In genomic region chr2:156842711-156843110, GRCm38 (mm10) we compare ENCODE assay signal across 10 mouse cellular contexts. TPM values are rescaled to one million over a fixed set of nuclear protein-coding genes. Genes with fewer than 3 reads are reported as not detected.
A peak's percentile ranks its signal among the peaks of the same experiment; 100 is the strongest.
DNase-seq lines count a peak whose midpoint lies in the region; ATAC-seq and TF ChIP-seq lines count a peak whose summit lies in the region.
"Had no signal": no experiment of that assay in that cellular context is flagged by ENCODE, and none has a peak within 500 bp of the region (broad histone marks: within the 10 kb centered on the region; RNA-seq: fewer than 3 reads in every experiment).

No protein-coding gene starts in this region.

- H3K9me3 ChIP-seq in heart, embryonic 16.5 days (replicated peaks; ENCODE audit: control insufficient read depth, low read length), result no peaks in the 10 kb centered on the region
- H3K9me3 ChIP-seq in embryonic facial prominence, embryonic 10.5 days, result no peaks in the 10 kb centered on the region
- no peaks in the 10 kb centered on the region for H3K9me3 ChIP-seq in intestine, embryonic 14.5 days (ENCODE audit: control insufficient read depth, low read length)
- H3K9me3 ChIP-seq in midbrain, postnatal 0 days (ENCODE audit: low read length), result no peaks in the 10 kb centered on the region

- no peak for DNase-seq in heart, postnatal 10 days
- DNase-seq in embryonic facial prominence, embryonic 10.5 days (ENCODE audit: low spot score), result peak; percentile 58
- DNase-seq in intestine, embryonic 14.5 days (ENCODE audit: low spot score), result no peak
- DNase-seq in midbrain, postnatal 0 days (ENCODE audit: low spot score), result no peak
- no peak for DNase-seq in natural killer cell, adult 2 months (ENCODE audit: low spot score in 2 of 2)
- DNase-seq in urinary bladder, postnatal 14 days (ENCODE audit: low spot score), result no peak
- DNase-seq in cerebellum, adult 11-12 months, result no peak
- DNase-seq: cerebellum, adult 9-10 months; thymus, postnatal 36 days had no signal

- no peak for TF ChIP-seq CTCF in midbrain, postnatal 0 days (IDR thresholded peaks at IDR 0.05)

- ATAC-seq in heart, embryonic 16.5 days (replicated peaks; ENCODE audit: extremely low read depth, insufficient read depth, low FRiP score), result no peak
- ATAC-seq in intestine, embryonic 14.5 days (replicated peaks; ENCODE audit: low FRiP score, low TSS enrichment, low read depth), result no peak
- no peak for ATAC-seq in midbrain, postnatal 0 days (ENCODE audit: low FRiP score)

- intact Hi-C loops in heart, postnatal 10 days (cut with DNase I), result loop anchor here (5.0 kb wide), 1 partner anchor 120 kb away; no protein-coding TSS in a partner anchor

- H3K36me3 ChIP-seq in heart, embryonic 16.5 days (ENCODE audit: control insufficient read depth, insufficient read depth), result peaks cover 7% of the 10 kb centered on the region
- peaks cover 41% of the 10 kb centered on the region for H3K36me3 ChIP-seq in embryonic facial prominence, embryonic 10.5 days (replicated peaks)
- H3K36me3 ChIP-seq in intestine, embryonic 14.5 days (ENCODE audit: control insufficient read depth, insufficient read depth, low read length), result peaks cover 29% of the 10 kb centered on the region
- H3K36me3 ChIP-seq in midbrain, postnatal 0 days (ENCODE audit: insufficient read depth, low read length), result no peaks in the 10 kb centered on the region

- peak overlapping the region; percentile 91 for H3K4me2 ChIP-seq in heart, embryonic 16.5 days (ENCODE audit: low read depth, low read length)
- H3K4me2 ChIP-seq in intestine, embryonic 14.5 days (ENCODE audit: low read length), result peak overlapping the region; percentile 80
- 0 out of 2 replicates have a peak overlapping the region, but pooled peaks have one; percentile 9 for H3K4me2 ChIP-seq in midbrain, postnatal 0 days (ENCODE audit: low read depth, low read length, poor library complexity, severe bottlenecking)

- peaks cover 47% of the 10 kb centered on the region for H3K4me1 ChIP-seq in heart, embryonic 16.5 days (ENCODE audit: control insufficient read depth, insufficient read depth, low read length)
- H3K4me1 ChIP-seq in embryonic facial prominence, embryonic 10.5 days, result peaks cover 68% of the 10 kb centered on the region
- peaks cover 55% of the 10 kb centered on the region for H3K4me1 ChIP-seq in intestine, embryonic 14.5 days (replicated peaks; ENCODE audit: control insufficient read depth, insufficient read depth, low read length)
- H3K4me1 ChIP-seq in midbrain, postnatal 0 days (ENCODE audit: insufficient read depth, low read length), result peaks cover 7% of the 10 kb centered on the region; the same call in 1 of the 2 replicates

- H3K9ac ChIP-seq in heart, embryonic 16.5 days (ENCODE audit: low read length), result peak overlapping the region; percentile 96
- peak overlapping the region; percentile 97 for H3K9ac ChIP-seq in intestine, embryonic 14.5 days (ENCODE audit: low read length)
- H3K9ac ChIP-seq in midbrain, postnatal 0 days (replicated peaks; ENCODE audit: low read length, poor library complexity, severe bottlenecking), result no peak overlapping the region

- no peaks in the 10 kb centered on the region for H3K27me3 ChIP-seq in heart, embryonic 16.5 days (ENCODE audit: control insufficient read depth, insufficient read depth, low read length)
- no peaks in the 10 kb centered on the region for H3K27me3 ChIP-seq in embryonic facial prominence, embryonic 10.5 days (replicated peaks; ENCODE audit: low read depth, poor library complexity, severe bottlenecking)
- no peaks in the 10 kb centered on the region for H3K27me3 ChIP-seq in intestine, embryonic 14.5 days (replicated peaks; ENCODE audit: control insufficient read depth, insufficient read depth, low read length)
- H3K27me3 ChIP-seq in midbrain, postnatal 0 days (ENCODE audit: insufficient read depth, low read length), result peaks cover 22% of the 10 kb centered on the region

- H3K27ac ChIP-seq in heart, embryonic 16.5 days (ENCODE audit: low read length), result no peak overlapping the region; the same call in 1 of the 2 replicates
- peak overlapping the region; percentile 99 for H3K27ac ChIP-seq in embryonic facial prominence, embryonic 10.5 days (replicated peaks)
- H3K27ac ChIP-seq in intestine, embryonic 14.5 days (ENCODE audit: low read depth), result peak overlapping the region; percentile 96; the same call in 1 of the 2 replicates
- H3K27ac ChIP-seq in midbrain, postnatal 0 days (ENCODE audit: low read depth, low read length), result no peak overlapping the region

- H3K4me3 ChIP-seq in heart, embryonic 16.5 days (ENCODE audit: low read length), result no peak overlapping the region
- H3K4me3 ChIP-seq in embryonic facial prominence, embryonic 10.5 days, result peak overlapping the region; percentile 96
- H3K4me3 ChIP-seq in intestine, embryonic 14.5 days (ENCODE audit: low read depth, low read length), result peak overlapping the region; percentile 92
- no peak overlapping the region for H3K4me3 ChIP-seq in midbrain, postnatal 0 days (ENCODE audit: low read depth, low read length)

- 24% methylated on average over 11 of the region's 11 CpGs for WGBS in heart, embryonic 16.5 days
- 9% methylated on average over 11 of the region's 11 CpGs for WGBS in embryonic facial prominence, embryonic 10.5 days
- 11% methylated on average over 11 of the region's 11 CpGs for WGBS in intestine, embryonic 14.5 days
- WGBS in midbrain, postnatal 0 days, result 32% methylated on average over 11 of the region's 11 CpGs

RNA-seq across cellular contexts. Expression of gene Tgif2, which starts 2.9 kb away (rescaled TPM):
- 28.9 and 30.1 TPM in 2 replicates for polyA plus RNA-seq in heart, embryonic 16.5 days (2015; fragmentation: Nextera tagmentation; extraction: Ambion mirVana)
- 1 to 10 TPM; 5.0 to 7.3 TPM for total RNA-seq in heart, postnatal 10 days (2021)
- 112 and 114 TPM in 2 replicates for polyA plus RNA-seq in embryonic facial prominence, embryonic 10.5 days (2016; fragmentation: Nextera tagmentation; extraction: Ambion mirVana)
- polyA plus RNA-seq in intestine, embryonic 14.5 days (2014; fragmentation: Nextera tagmentation; extraction: Ambion mirVana), result 61.4 and 63.5 TPM in 2 replicates
- total RNA-seq in midbrain, postnatal 0 days (2014; rRNA removed), result 8.6 and 10.8 TPM in 2 replicates
- polyA plus RNA-seq in midbrain, postnatal 0 days (2015; fragmentation: Nextera tagmentation; extraction: Ambion mirVana), result 6.9 and 8.2 TPM in 2 replicates

RNA-seq across cellular contexts. Expression of gene 4930518I15Rik, which starts 15.0 kb away (rescaled TPM):
- polyA plus RNA-seq in heart, embryonic 16.5 days (2015; fragmentation: Nextera tagmentation; extraction: Ambion mirVana), result 5.8 and 5.9 TPM in 2 replicates
- 1 to 10 TPM; 1.1 to 1.2 TPM for total RNA-seq in heart, postnatal 10 days (2021)
- polyA plus RNA-seq in embryonic facial prominence, embryonic 10.5 days (2016; fragmentation: Nextera tagmentation; extraction: Ambion mirVana), result 9.9 and 10.0 TPM in 2 replicates
- polyA plus RNA-seq in intestine, embryonic 14.5 days (2014; fragmentation: Nextera tagmentation; extraction: Ambion mirVana), result 6.3 and 8.9 TPM in 2 replicates
- 0.94 and 0.99 TPM in 2 replicates for total RNA-seq in midbrain, postnatal 0 days (2014; rRNA removed)
- 2.8 and 2.9 TPM in 2 replicates for polyA plus RNA-seq in midbrain, postnatal 0 days (2015; fragmentation: Nextera tagmentation; extraction: Ambion mirVana)

RNA-seq across cellular contexts. Expression of gene Rab5if, which starts 20.2 kb away (rescaled TPM):
- polyA plus RNA-seq in heart, embryonic 16.5 days (2015; fragmentation: Nextera tagmentation; extraction: Ambion mirVana), result 171 and 173 TPM in 2 replicates
- 100 to 1,000 TPM; 130 to 132 TPM for total RNA-seq in heart, postnatal 10 days (2021)
- polyA plus RNA-seq in embryonic facial prominence, embryonic 10.5 days (2016; fragmentation: Nextera tagmentation; extraction: Ambion mirVana), result 174 and 187 TPM in 2 replicates
- 253 and 276 TPM in 2 replicates for polyA plus RNA-seq in intestine, embryonic 14.5 days (2014; fragmentation: Nextera tagmentation; extraction: Ambion mirVana)
- 115 and 137 TPM in 2 replicates for total RNA-seq in midbrain, postnatal 0 days (2014; rRNA removed)
- polyA plus RNA-seq in midbrain, postnatal 0 days (2015; fragmentation: Nextera tagmentation; extraction: Ambion mirVana), result 149 and 155 TPM in 2 replicates

RNA-seq across cellular contexts. Expression of gene Sla2, which starts 44.3 kb away (rescaled TPM):
- polyA plus RNA-seq in heart, embryonic 16.5 days (2015; fragmentation: Nextera tagmentation; extraction: Ambion mirVana), result 3.4 and 8.4 TPM in 2 replicates
- total RNA-seq in heart, postnatal 10 days (2021), result under 1 TPM in 1 of 2 experiments, not detected in 1; 0.10 TPM
- polyA plus RNA-seq in embryonic facial prominence, embryonic 10.5 days (2016; fragmentation: Nextera tagmentation; extraction: Ambion mirVana), result 0.29 and 0.49 TPM in 2 replicates
- 0.40 and 0.51 TPM in 2 replicates for polyA plus RNA-seq in intestine, embryonic 14.5 days (2014; fragmentation: Nextera tagmentation; extraction: Ambion mirVana)
- not detected in 2 replicates for total RNA-seq in midbrain, postnatal 0 days (2014; rRNA removed)
- polyA plus RNA-seq in midbrain, postnatal 0 days (2015; fragmentation: Nextera tagmentation; extraction: Ambion mirVana), result 0.07 TPM in 1 of 2 replicates, not detected in the other

Comparison
In these comparisons a context has a peak if more than half of its experiments do, and no peak if none do; other contexts are left out.
1. H3K27ac ChIP-seq: peak in embryonic facial prominence, embryonic 10.5 days (single experiment) and intestine, embryonic 14.5 days (single experiment); none in heart, embryonic 16.5 days (single experiment) and midbrain, postnatal 0 days (single experiment).
2. H3K4me2 ChIP-seq: peak in every context shown above with its lines; median percentile 91 in heart, embryonic 16.5 days; 80 in intestine, embryonic 14.5 days; 9 in midbrain, postnatal 0 days.
3. H3K4me3 ChIP-seq: peak in embryonic facial prominence, embryonic 10.5 days (single experiment) and intestine, embryonic 14.5 days (single experiment); none in heart, embryonic 16.5 days (single experiment) and midbrain, postnatal 0 days (single experiment).